Mouse (Mus musculus) embryonic facial prominence, embryonic 14.5 days (tissue): ENCODE data around the gene Ppp1r3e. TPM values are rescaled to one million over a fixed set of nuclear protein-coding genes. Genes with fewer than 3 reads are reported as not detected.

ENCODE experiments used
- ATAC-seq: fragments of 200-750 bp; cut with Nextera tagmentation; 2 replicates; pipeline ENCODE4 v1.8.0; 2017; ENCODE audit warnings: low read depth, moderate number of reproducible peaks, moderate TSS enrichment
- DNase-seq: peaks from one replicate; pipeline ENCODE4 v3.0.0-alpha.2; 2015; ENCODE audit warnings: low spot score
- H3K27ac ChIP-seq: fragments of 300-500 bp; sonication (generic); replicated peaks from 2 replicates; pipeline ENCODE4 v1.5.1; 2014; ENCODE audit warnings: low read depth, mild to moderate bottlenecking, low read length, moderate library complexity
- H3K27me3 ChIP-seq: fragments of 300-500 bp; sonication (generic); replicated peaks from 2 replicates; pipeline ENCODE4 v1.6.1; 2014; ENCODE audit warnings: low read length; ENCODE audit not compliant: control insufficient read depth, insufficient read depth
- H3K36me3 ChIP-seq: fragments of 300-500 bp; sonication (generic); 2 replicates; pipeline ENCODE4 v1.6.1; 2014; ENCODE audit warnings: low read length, mixed read lengths; ENCODE audit not compliant: control insufficient read depth, insufficient read depth
- H3K4me1 ChIP-seq: fragments of 300-500 bp; sonication (generic); 2 replicates; pipeline ENCODE4 v1.6.1; 2014; ENCODE audit warnings: antibody characterized with exemption, low read length; ENCODE audit not compliant: control insufficient read depth, insufficient read depth
- H3K4me2 ChIP-seq: fragments of 300-500 bp; sonication (generic); 2 replicates; pipeline ENCODE4 v1.6.1; 2014; ENCODE audit warnings: low read depth, mild to moderate bottlenecking, low read length, moderate library complexity, mixed read lengths
- H3K4me3 ChIP-seq: fragments of 300-500 bp; sonication (generic); 2 replicates; pipeline ENCODE4 v1.5.1; 2014; ENCODE audit warnings: low read depth, mild to moderate bottlenecking, low read length
- H3K9ac ChIP-seq: fragments of 300-500 bp; sonication (generic); 2 replicates; pipeline ENCODE4 v1.6.1; 2014; ENCODE audit warnings: low read depth, mild to moderate bottlenecking, low read length, moderate library complexity, mixed read lengths
- H3K9me3 ChIP-seq: fragments of 300-500 bp; sonication (generic); 2 replicates; pipeline ENCODE4 v1.6.1; 2016; ENCODE audit warnings: low read length; ENCODE audit not compliant: control insufficient read depth
- WGBS: fragments of 180-500 bp; shearing (Covaris S2); extraction: QIAGEN DNeasy Blood & Tissue Kit; methylation state at CpG from one replicate; pipeline ENCODE4 v1.1.7; 2014; 5-methylcytosine and 5-hydroxymethylcytosine counted together
- polyA plus RNA-seq: library from polyadenylated mRNA; unstranded; fragments of >200 nt; fragmentation: Nextera tagmentation; extraction: Ambion mirVana; gene quantifications from 2 replicates; pipeline ENCODE4 v1.2.1, GENCODE M21; 2014

Ppp1r3e gene
- 2.1 and 2.4 TPM in 2 replicates for polyA plus RNA-seq

DNA sequence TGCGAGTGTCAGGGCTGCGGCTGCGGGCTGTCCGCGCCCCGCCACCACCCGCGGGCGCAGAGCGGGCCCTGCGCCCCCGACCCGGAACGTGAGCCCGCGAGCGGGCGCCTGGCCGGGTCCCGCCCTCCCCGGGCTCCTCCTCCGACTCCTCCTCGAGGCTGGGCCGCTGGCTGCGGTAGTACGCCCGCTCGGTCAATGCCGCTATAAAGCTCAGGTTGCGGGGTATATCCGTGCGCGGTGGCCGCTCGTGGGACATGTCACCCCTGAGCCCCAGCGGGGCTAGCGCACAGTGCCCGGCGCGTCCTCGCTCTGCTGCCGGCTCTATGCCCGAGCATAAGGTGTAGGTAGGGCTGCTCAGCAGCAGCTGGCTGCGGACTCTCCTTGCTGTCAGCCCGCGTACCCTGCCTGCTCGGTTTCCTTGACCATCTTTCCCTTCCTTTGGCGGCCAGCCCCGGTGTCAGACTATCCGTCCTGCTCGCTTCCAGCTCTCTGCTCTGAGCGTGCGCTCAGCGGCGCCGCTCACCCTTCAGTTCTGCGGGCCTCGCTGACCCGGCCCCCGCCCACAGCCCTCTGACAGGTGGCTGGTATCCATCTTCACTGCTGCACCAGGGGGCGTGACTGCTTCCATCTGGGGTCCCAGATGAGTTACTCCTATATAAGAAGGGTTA, at the start of gene Ppp1r3e:
Gene Ppp1r3e (minus strand): TSS at position 503 of the 668 bp plus-strand sequence.
- Histone ChIP-seq H3K27ac (peak within 1 kb of the TSS; percentile 75), H3K4me2 (peak within 1 kb of the TSS; percentile 87), H3K4me1 (peaks cover 5% of the 10 kb centered on the region; the same call in 1 of the 2 replicates), H3K36me3 (no peaks in the 10 kb centered on the region), H3K27me3 (peaks cover 28% of the 10 kb centered on the region), H3K4me3 (peak within 1 kb of the TSS; percentile 75), H3K9me3 (no peaks in the 10 kb centered on the region), H3K9ac (peak within 1 kb of the TSS; percentile 75)
- peak; percentile 87 for ATAC-seq
- WGBS, result 0% methylated on average over 37 of the region's 61 CpGs
- peak; percentile 67 for DNase-seq

DNA sequence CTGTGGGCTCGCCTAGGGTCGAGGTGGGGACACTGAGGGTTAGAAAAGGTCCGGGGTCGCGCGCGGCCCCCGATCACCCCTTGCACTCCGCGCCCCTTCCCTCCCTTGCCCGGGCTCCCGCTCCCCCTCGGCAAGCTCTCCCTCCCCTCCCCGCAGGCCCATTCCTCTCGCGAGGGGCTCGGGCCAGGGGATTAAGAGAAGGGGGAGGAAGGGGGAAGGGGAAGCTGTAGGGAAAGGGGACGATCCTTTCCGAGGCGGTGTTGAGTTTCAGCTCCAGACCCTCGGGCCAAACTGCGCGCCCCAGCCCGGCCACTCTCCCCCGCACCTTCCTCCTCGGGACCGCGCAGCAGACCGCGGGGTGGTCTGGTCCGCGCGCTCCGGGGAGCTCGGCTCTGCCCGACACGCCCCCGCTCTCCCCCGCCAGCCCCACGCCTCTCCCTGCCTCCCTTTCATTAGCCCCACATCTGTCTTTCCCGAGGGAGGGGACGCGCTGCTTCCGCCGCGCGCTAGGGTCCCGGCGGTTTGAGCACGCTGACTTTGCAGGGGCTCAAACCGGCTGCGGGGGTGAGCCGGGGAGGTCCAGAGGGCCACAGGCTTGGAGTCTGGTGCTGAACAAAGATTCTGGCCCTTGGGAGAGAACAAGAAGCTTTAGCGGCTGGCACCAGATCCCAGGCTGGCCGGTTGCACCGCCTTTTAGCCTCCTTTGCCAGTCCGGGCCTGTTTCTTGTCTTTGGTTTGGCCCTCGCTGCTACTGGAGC, 49.2 kb upstream of the Ppp1r3e start:
- WGBS, result under 1% methylated on average over 26 of the region's 58 CpGs

DNA sequence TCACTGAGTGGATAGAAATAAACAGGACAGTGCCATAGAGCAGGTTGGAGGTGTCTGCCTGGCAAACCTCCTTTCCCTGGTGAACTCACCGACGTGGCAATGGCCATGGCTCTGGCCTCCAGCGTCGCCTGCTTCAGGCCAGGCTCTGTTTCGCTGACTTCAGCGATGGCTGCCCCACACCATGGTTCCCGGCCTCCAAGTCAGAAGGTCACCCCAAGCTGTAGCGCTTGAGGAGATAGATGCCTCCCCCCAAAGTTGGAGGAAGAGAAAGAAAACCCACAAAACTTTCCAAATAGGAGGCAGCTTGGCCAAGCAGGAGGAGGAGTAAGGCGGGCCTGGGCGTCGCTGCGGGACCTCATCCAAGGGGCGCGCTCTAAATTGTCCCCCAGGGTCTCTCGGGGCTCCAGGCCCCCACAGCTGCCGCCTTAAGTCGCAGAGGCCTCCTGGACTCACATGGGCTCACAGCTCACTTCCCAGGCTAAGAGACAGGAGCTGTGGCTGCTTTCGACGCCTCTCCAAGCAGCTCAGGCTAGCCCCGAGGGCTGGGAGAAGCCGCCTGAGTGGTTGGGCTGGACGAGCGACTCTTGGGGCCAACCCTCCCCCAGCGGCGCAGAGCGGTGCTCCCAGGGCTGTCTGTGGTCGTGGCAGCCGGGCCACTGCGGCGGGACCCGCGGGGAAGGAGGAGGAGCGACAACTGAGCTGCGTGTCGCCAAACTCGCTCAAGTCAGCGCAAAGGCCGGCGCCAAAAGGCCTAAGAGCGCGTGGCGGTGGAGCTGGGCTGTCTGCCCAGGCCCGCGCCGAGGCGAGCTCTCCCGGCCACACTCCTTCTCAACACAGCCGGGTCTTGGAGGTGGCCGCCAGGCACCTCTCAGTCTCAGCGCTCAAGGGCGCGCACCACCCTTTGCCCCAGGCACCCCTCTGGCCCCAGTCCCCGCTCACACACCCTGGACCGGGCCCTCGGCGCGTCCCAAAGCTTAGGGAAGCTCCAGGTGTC, 48.3 kb upstream of the Ppp1r3e start, which contains the start of gene Efs:
Gene Efs (minus strand): TSS at position 778 of the 994 bp plus-strand sequence.
- ATAC-seq (peak; percentile 64), DNase-seq (peak; percentile 88)
- H3K9ac ChIP-seq, result peak within 1 kb of the TSS; percentile 88
- H3K4me1 ChIP-seq, result peaks cover 30% of the 10 kb centered on the region
- H3K36me3 ChIP-seq, result peaks cover 26% of the 10 kb centered on the region
- peak within 1 kb of the TSS; percentile 50 for H3K4me3 ChIP-seq
- H3K4me2 ChIP-seq, result peak within 1 kb of the TSS; percentile 69
- H3K9me3 ChIP-seq, result peaks cover 17% of the 10 kb centered on the region
- H3K27me3 ChIP-seq, result no peaks in the 10 kb centered on the region
- WGBS, result 2% methylated on average over 39 of the region's 57 CpGs
- peak within 1 kb of the TSS; percentile 99 for H3K27ac ChIP-seq

More for the DNA sequence above, 49.2 kb upstream of the Ppp1r3e start:
- Histone ChIP-seq H3K27ac (peak overlapping the region; percentile 99), H3K9ac (peak overlapping the region; percentile 88), H3K9me3 (peaks cover 8% of the 10 kb centered on the region), H3K36me3 (peaks cover 16% of the 10 kb centered on the region), H3K4me3 (peak overlapping the region; percentile 50), H3K4me1 (peaks cover 30% of the 10 kb centered on the region), H3K4me2 (peak overlapping the region; percentile 69), H3K27me3 (no peaks in the 10 kb centered on the region)
- DNase-seq (peak; percentile 94), ATAC-seq (peak; percentile 75)

DNA sequence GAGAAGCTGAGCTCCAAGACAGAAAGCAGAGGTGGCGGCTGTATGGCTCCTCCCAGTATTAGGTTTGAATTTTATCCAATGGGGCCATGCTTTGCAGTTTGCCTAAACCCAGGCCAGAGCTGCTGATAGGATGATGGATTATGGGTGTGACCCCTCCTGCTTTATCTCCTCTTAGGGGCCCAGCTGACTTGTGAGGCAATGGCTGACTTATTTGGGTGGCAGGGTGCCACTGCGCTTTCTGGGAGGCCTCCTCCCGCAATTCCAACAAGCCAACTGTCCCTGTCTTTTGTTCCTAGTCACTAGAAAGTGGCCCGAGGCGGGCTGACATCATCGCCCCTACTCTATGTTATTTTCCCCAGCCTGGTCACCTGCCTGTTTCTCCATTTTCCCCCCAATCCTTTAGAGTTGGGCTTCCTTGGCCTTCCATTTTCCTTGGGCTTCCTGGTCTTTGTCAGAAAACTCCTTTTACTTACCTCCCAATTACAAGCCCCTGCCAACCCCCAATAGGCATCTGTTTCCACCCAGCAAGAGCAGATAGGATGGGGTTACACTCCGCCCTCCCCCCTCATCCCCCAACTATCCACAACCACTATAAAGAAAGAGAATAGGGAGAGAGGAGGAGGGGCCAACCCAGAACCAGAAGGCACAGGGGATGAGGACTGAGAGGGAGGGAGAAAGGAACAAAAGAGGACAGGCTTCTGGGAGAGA, 47.4 kb upstream of the Ppp1r3e start:
- H3K9ac ChIP-seq, result peak overlapping the region; percentile 88
- H3K4me2 ChIP-seq, result peak overlapping the region; percentile 69
- peaks cover 34% of the 10 kb centered on the region for H3K36me3 ChIP-seq
- 13% methylated on average over 7 of the region's 7 CpGs for WGBS
- H3K4me1 ChIP-seq, result peaks cover 23% of the 10 kb centered on the region
- peaks cover 17% of the 10 kb centered on the region for H3K9me3 ChIP-seq
- peak overlapping the region; percentile 99 for H3K27ac ChIP-seq
- peak overlapping the region; percentile 50 for H3K4me3 ChIP-seq
- DNase-seq (peak; percentile 94), ATAC-seq (peak; percentile 70)
- H3K27me3 ChIP-seq, result no peaks in the 10 kb centered on the region

DNA sequence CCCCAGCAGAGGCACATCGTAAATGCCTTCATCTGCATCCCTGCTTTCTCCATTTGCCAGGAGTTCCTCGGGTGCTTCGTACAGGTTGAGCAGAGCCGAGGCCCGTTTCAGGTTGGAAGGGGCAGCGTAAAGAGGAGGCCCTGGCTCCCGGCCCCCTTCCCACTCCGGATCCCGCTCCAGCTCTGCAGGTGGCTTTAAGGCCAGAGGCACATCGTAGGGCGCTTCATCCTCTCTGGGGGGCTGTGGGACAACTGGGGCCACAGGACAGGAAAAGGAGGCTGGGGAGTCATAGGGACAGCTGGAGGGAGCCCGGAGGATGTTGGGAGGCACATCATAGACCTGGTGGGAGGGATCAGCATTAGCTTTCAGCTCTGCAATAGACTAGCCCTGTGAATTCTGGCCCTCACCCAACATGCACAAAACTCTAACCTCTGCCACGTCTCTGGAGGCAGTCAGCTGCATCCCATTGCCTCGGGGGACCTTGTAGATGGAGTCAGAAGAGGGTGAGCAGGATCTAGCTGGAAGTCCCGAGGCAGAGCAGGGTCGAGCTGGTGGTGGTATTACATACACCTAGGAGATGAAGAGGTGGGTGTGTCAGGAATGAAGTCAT, 42.8 kb upstream of the Ppp1r3e start:
- H3K9me3 ChIP-seq, result peaks cover 17% of the 10 kb centered on the region
- H3K27ac ChIP-seq, result no peak overlapping the region
- H3K4me2 ChIP-seq, result no peak overlapping the region
- H3K36me3 ChIP-seq, result peaks cover 79% of the 10 kb centered on the region
- ATAC-seq (no peak), DNase-seq (no peak)
- H3K27me3 ChIP-seq, result no peaks in the 10 kb centered on the region
- H3K4me3 ChIP-seq, result no peak overlapping the region
- no peak overlapping the region for H3K9ac ChIP-seq
- peaks cover 10% of the 10 kb centered on the region; the same call in 1 of the 2 replicates for H3K4me1 ChIP-seq
- 92% methylated on average over 15 of the region's 16 CpGs for WGBS

DNA sequence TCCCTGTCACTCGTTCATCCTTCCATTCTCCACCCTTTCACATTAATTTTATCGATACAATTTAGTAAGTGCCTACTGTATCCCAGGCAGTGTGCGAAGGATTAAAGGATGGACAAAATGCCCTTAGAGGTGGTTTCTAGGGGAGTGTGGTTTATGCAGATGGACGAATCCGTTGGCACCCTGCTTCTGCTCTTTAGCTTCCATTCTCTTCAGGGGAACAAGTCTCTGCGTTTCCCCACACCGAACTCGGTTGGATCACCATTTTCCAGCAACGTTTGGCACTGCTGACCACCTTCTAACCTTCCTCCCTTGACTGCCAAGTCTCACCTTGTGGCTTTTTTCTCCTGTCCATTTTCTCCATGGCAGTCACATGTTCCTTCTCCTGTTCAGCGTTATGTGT, 36.0 kb upstream of the Ppp1r3e start:
- peaks cover 9% of the 10 kb centered on the region for H3K4me1 ChIP-seq
- 14% methylated on average over 10 of the region's 10 CpGs for WGBS
- H3K4me3 ChIP-seq, result peak overlapping the region; percentile 79
- H3K27ac ChIP-seq, result peak overlapping the region; percentile 82
- H3K27me3 ChIP-seq, result no peaks in the 10 kb centered on the region
- no peaks in the 10 kb centered on the region for H3K9me3 ChIP-seq
- peak overlapping the region; percentile 89 for H3K9ac ChIP-seq
- peak overlapping the region; percentile 96 for H3K4me2 ChIP-seq
- DNase-seq, result no peak
- H3K36me3 ChIP-seq, result peaks cover 67% of the 10 kb centered on the region
- ATAC-seq, result no peak

DNA sequence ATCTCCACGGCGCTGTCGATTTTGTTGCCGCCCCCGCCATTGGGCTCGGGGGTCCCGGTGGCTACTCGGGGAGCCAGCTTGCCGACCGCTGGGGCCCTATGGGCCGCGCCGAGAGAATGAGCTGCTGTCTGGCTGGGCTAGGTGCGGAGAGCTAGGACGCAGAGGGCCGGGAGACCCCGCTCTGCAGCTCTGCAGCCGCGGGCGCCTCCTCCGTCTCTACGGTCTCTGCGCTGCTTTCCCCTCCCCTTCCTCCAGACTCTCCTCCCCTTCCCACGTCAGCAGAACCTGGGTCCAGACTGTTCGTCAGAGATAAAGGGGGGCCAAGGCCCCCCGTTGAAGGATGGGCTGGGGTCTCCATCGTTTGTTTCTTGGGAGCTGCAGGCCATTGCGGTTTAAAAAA, 35.5 kb upstream of the Ppp1r3e start, which contains the start of gene Slc22a17:
Gene Slc22a17 (minus strand): TSS at position 247 of the 400 bp plus-strand sequence.
- H3K9me3 ChIP-seq, result no peaks in the 10 kb centered on the region
- under 1% methylated on average over 27 of the region's 28 CpGs for WGBS
- H3K27ac ChIP-seq, result peak within 1 kb of the TSS; percentile 82
- ATAC-seq, result peak; percentile 95
- H3K4me1 ChIP-seq, result peaks cover 9% of the 10 kb centered on the region
- peak; percentile 95 for DNase-seq
- H3K27me3 ChIP-seq, result no peaks in the 10 kb centered on the region
- H3K4me3 ChIP-seq, result peak within 1 kb of the TSS; percentile 79
- peak within 1 kb of the TSS; percentile 96 for H3K4me2 ChIP-seq
- H3K9ac ChIP-seq, result peak within 1 kb of the TSS; percentile 89
- peaks cover 67% of the 10 kb centered on the region for H3K36me3 ChIP-seq
